Mouse (Mus musculus) forebrain, embryonic 16.5 days (tissue): ENCODE results near the gene Samd5. TPM values are rescaled to one million over a fixed set of nuclear protein-coding genes. Genes with fewer than 3 reads are reported as not detected.

Source experiments
- ATAC-seq: fragments of 200-750 bp; cut with Nextera tagmentation; 2 replicates; pipeline ENCODE4 v1.8.0; 2017; ENCODE audit warnings: mild to moderate bottlenecking, moderate library complexity
- H3K27ac ChIP-seq: fragments of 300-500 bp; sonication (generic); 2 replicates; pipeline ENCODE4 v1.5.1; 2014; ENCODE audit warnings: low read length, control low read depth
- H3K27me3 ChIP-seq: fragments of 300-500 bp; sonication (generic); replicated peaks from 2 replicates; pipeline ENCODE4 v1.6.1; 2014; ENCODE audit warnings: low read length; ENCODE audit not compliant: control insufficient read depth, insufficient read depth
- H3K36me3 ChIP-seq: fragments of 300-500 bp; sonication (generic); 2 replicates; pipeline ENCODE4 v1.6.1; 2014; ENCODE audit not compliant: control insufficient read depth, insufficient read depth
- H3K4me1 ChIP-seq: fragments of 300-500 bp; sonication (generic); replicated peaks from 2 replicates; pipeline ENCODE4 v1.6.1; 2014; ENCODE audit warnings: low read length; ENCODE audit not compliant: control insufficient read depth, insufficient read depth
- H3K4me2 ChIP-seq: fragments of 300-500 bp; sonication (generic); 2 replicates; pipeline ENCODE4 v1.6.1; 2014; ENCODE audit warnings: mild to moderate bottlenecking, low read length, control low read depth
- H3K4me3 ChIP-seq: fragments of 300-500 bp; sonication (generic); replicated peaks from 2 replicates; pipeline ENCODE4 v1.5.1; 2014; ENCODE audit warnings: mild to moderate bottlenecking, low read length, control low read depth
- H3K9ac ChIP-seq: fragments of 300-500 bp; sonication (generic); replicated peaks from 2 replicates; pipeline ENCODE4 v1.6.1; 2014; ENCODE audit warnings: low read depth, low read length, control low read depth
- H3K9me3 ChIP-seq: fragments of 300-500 bp; sonication (generic); 2 replicates; pipeline ENCODE4 v1.6.1; 2016; ENCODE audit warnings: low read length; ENCODE audit not compliant: control insufficient read depth
- WGBS: fragments of 180-500 bp; shearing (Covaris S2); extraction: QIAGEN DNeasy Blood & Tissue Kit; methylation state at CpG from one replicate; pipeline ENCODE4 v1.1.7; 2014; 5-methylcytosine and 5-hydroxymethylcytosine counted together
- polyA plus RNA-seq: library from polyadenylated mRNA; unstranded; fragments of >200 nt; fragmentation: Nextera tagmentation; extraction: Ambion mirVana; gene quantifications from 2 replicates; pipeline ENCODE4 v1.2.1, GENCODE M21; 2015

Gene Samd5
- polyA plus RNA-seq, 1 experiment from 2014 or later: 4.1 TPM

DNA sequence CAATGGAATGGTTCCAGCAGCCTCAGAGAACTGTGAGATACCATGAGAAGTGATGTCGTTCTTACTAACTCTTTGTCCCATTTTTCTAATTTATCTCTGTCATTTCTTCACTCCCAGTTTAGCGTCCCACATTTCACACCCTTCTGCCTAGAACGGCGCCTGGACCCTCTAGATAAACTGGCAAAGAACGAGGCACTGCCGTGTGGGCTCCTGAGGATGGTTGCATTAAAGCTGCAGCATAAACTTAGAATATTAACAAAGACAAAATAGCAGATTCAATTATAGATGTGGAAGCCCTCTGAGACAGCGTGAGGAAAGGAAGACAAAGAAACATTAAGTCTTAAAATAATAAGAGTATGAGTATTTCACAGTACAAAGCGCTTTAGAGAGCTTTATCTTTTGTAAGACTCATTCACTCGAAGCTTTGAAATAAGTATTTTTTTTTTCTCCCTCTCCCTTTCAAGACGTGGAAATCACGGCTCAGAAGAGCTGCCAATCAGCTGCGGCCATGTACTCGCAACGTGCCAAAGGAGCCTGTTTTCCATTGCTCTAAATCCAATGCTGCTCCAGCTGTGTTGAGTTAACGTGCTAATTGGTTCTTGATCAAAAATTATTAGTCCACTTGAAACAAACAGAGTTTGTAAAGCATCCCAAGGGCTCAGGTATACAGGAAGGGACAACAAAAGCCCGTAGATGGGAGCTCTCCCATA lies 19.1 kb upstream of the Samd5 start:
- peaks cover 6% of the 10 kb centered on the region; the same call in 1 of the 2 replicates for H3K4me1 ChIP-seq
- no peaks in the 10 kb centered on the region for H3K36me3 ChIP-seq
- WGBS: 16% methylated on average over 16 of the region's 16 CpGs
- H3K9me3 ChIP-seq: no peaks in the 10 kb centered on the region
- H3K4me2 ChIP-seq: peak overlapping the region; percentile 39
- no peaks in the 10 kb centered on the region for H3K27me3 ChIP-seq
- 0 out of 2 replicates have a peak overlapping the region, but pooled peaks have one; percentile 1 for H3K4me3 ChIP-seq
- no peak overlapping the region for H3K9ac ChIP-seq
- peak; percentile 83 for ATAC-seq
- H3K27ac ChIP-seq: no peak overlapping the region

- no peaks in the 10 kb centered on the region for H3K36me3 ChIP-seq
- no peak overlapping the region for H3K27ac ChIP-seq
- H3K9me3 ChIP-seq: no peaks in the 10 kb centered on the region
- 93% methylated on average over 6 of the region's 6 CpGs for WGBS
- peaks cover 10% of the 10 kb centered on the region for H3K27me3 ChIP-seq
- H3K4me3 ChIP-seq: no peak overlapping the region
- no peak overlapping the region for H3K4me2 ChIP-seq
- no peak for ATAC-seq
- no peak overlapping the region for H3K9ac ChIP-seq
- peaks cover 12% of the 10 kb centered on the region for H3K4me1 ChIP-seq
Observed at GRCm38 (mm10) chr10:9680928-9681327, 5.9 kb upstream of the Samd5 start.

DNA sequence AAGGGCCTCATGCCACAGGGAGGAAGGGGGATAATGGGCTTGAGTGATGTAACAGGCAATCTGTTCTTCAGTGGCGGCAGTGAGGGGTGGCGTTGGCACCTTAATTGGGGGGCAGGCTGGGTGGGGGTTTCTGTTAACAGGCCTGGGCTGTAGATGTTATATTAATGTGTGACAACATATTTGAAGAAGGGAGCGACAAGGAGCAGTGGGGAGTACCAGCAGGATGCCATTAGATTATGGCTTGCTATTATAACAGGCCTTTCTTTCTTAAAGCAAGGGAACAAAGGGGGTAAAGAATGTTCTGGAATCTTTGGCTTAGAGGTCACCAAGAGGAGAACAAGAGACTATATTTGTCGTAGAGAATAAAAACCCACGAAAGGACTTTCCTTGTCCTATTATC lies 4.9 kb upstream of the Samd5 start:
- Histone ChIP-seq H3K27me3 (peaks cover 10% of the 10 kb centered on the region), H3K36me3 (no peaks in the 10 kb centered on the region), H3K4me2 (no peak overlapping the region), H3K4me3 (no peak overlapping the region), H3K9me3 (no peaks in the 10 kb centered on the region), H3K27ac (no peak overlapping the region), H3K4me1 (peaks cover 19% of the 10 kb centered on the region), H3K9ac (no peak overlapping the region)
- WGBS: 15% methylated on average over 5 of the region's 5 CpGs
- ATAC-seq: peak; percentile 14; the same call in 1 of the 2 replicates

GRCm38 (mm10) chr10:9678071-9678470 lies 3.1 kb upstream of the Samd5 start:
- Histone ChIP-seq H3K9ac (no peak overlapping the region), H3K4me2 (no peak overlapping the region), H3K9me3 (no peaks in the 10 kb centered on the region), H3K27me3 (peaks cover 10% of the 10 kb centered on the region), H3K4me3 (no peak overlapping the region), H3K27ac (no peak overlapping the region), H3K36me3 (no peaks in the 10 kb centered on the region), H3K4me1 (peaks cover 28% of the 10 kb centered on the region)
- no peak for ATAC-seq
- WGBS: 16% methylated on average over 5 of the region's 5 CpGs

DNA sequence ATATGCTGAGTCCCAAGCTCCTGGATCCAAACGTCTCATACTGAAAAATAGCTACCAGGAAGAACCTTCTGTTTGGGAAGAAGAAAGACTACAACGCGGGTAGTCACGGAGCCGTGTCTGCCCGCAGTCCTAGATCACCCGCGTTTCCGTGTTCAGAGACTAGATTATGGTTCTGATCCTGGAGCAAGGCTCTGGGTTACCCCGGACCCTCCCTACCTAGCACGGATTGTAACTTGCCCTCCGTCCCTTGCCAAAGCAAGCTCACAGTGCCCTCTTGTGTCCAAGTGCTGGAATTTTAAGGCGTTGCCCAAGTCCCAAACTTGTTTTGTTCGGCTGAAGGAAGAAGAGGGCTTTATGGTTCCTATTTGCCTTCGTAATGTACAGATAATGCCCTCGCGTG lies 1.9 kb upstream of the Samd5 start:
- H3K27me3 ChIP-seq: peaks cover 10% of the 10 kb centered on the region
- ATAC-seq: peak; percentile 69
- H3K9ac ChIP-seq: no peak overlapping the region
- no peaks in the 10 kb centered on the region for H3K9me3 ChIP-seq
- H3K4me2 ChIP-seq: peak overlapping the region; percentile 47
- no peaks in the 10 kb centered on the region for H3K36me3 ChIP-seq
- peaks cover 28% of the 10 kb centered on the region for H3K4me1 ChIP-seq
- peak overlapping the region; percentile 28 for H3K4me3 ChIP-seq
- no peak overlapping the region for H3K27ac ChIP-seq
- WGBS: under 1% methylated on average over 17 of the region's 17 CpGs

DNA sequence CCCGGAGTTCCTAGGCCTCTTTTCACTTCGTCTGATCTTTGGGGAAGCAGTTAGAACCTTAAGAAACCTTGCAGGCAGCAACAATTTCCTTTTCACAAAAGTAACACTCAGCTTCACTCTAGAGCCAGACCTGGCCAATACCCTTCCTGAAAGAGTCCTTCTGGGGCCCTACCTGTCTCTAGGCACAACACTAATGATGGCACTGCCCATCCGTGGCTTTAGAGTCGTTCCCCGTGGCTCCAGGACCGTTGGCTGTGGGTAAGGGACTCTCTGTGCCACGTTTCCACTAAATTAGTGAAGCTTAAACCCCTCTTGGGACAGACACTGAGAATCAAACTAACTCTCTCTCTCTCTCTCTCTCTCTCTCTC lies 1.4 kb upstream of the Samd5 start:
- no peak for ATAC-seq
- 7% methylated on average over 7 of the region's 7 CpGs for WGBS
- H3K4me1 ChIP-seq: peaks cover 28% of the 10 kb centered on the region
- H3K4me2 ChIP-seq: no peak overlapping the region
- peaks cover 10% of the 10 kb centered on the region for H3K27me3 ChIP-seq
- H3K9ac ChIP-seq: no peak overlapping the region
- H3K36me3 ChIP-seq: no peaks in the 10 kb centered on the region
- H3K9me3 ChIP-seq: no peaks in the 10 kb centered on the region
- H3K27ac ChIP-seq: no peak overlapping the region
- H3K4me3 ChIP-seq: no peak overlapping the region

DNA sequence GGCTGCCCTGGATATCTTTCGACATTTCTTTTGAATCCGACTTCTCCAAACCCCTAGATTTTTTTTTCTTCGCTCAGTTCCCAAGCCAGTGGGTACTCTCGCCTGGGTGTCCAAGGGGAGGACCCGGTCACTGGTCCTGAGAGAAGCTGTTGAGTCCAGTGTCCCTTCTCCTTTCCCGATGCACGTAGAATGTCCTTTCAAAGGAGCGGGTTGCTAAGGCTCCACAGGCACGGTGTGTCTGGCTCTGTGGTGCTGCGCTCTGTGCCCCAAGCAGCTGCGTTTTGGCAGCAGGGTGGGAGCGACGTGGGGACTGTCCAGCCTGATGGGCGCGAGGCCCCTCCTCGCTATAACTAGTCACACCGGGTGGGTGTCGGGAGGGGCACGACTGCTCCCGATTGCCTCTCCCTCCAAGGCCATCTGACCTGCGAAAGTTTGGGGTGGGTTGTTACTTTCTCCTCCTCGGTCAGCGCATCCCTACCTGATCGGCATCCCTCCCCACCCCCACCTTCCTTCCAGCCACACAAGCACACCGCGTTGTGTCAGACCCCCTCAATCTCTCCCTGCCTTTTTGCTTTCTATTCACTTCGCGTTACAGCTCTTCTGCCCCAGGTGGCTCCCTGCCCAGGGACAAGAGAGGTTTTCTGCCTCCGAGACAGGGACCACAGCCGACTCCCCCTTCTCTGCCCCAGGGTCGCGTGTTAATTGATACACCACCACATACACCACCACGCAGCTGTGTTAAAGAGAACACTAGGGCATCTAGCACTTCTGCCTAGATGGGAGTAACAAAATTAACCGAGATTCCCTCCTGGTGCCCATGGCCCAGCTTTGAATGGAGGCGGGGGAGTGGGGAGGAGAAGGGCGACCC lies 776 bp upstream of the Samd5 start:
- H3K9ac ChIP-seq: peak overlapping the region; percentile 69
- WGBS: 5% methylated on average over 36 of the region's 36 CpGs
- peaks cover 28% of the 10 kb centered on the region for H3K4me1 ChIP-seq
- no peaks in the 10 kb centered on the region for H3K36me3 ChIP-seq
- H3K9me3 ChIP-seq: no peaks in the 10 kb centered on the region
- peak overlapping the region; percentile 71 for H3K4me3 ChIP-seq
- no peak overlapping the region; the same call in 1 of the 2 replicates for H3K27ac ChIP-seq
- H3K27me3 ChIP-seq: peaks cover 10% of the 10 kb centered on the region
- peak overlapping the region; percentile 96 for H3K4me2 ChIP-seq
- ATAC-seq: peak; percentile 9; the same call in 1 of the 2 replicates

DNA sequence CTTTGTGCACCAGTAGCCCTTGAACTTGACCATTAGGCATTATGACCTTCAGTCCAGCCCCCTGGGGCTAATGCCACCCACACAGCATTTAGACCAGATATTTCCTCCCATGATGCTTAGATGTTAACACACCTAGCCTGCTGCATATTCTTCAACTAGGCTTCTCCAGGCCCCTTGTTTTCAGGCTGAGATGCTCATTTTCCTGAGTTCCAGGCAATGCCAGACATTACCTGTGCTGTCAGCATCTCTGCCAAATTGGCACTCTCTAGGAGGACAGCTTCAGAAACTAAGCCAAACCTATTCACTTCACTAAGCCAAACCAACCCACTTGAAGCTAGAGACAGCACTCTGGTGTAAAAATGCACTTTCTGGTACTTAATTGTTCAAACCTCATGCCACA lies 1.7 kb downstream of the Samd5 start:
- Histone ChIP-seq H3K9ac (no peak overlapping the region), H3K27me3 (peaks cover 10% of the 10 kb centered on the region), H3K4me1 (peaks cover 25% of the 10 kb centered on the region), H3K9me3 (no peaks in the 10 kb centered on the region), H3K4me3 (peak overlapping the region; percentile 71), H3K27ac (no peak overlapping the region), H3K36me3 (no peaks in the 10 kb centered on the region), H3K4me2 (peak overlapping the region; percentile 96)
- no peak for ATAC-seq

- no peak overlapping the region for H3K4me3 ChIP-seq
- H3K9ac ChIP-seq: no peak overlapping the region
- 90% methylated on average over 5 of the region's 5 CpGs for WGBS
- no peaks in the 10 kb centered on the region for H3K36me3 ChIP-seq
- no peak for ATAC-seq
- H3K27ac ChIP-seq: no peak overlapping the region
- H3K4me1 ChIP-seq: peaks cover 21% of the 10 kb centered on the region
- H3K9me3 ChIP-seq: no peaks in the 10 kb centered on the region
- H3K27me3 ChIP-seq: peaks cover 7% of the 10 kb centered on the region
- peak overlapping the region; percentile 96 for H3K4me2 ChIP-seq
Observed at GRCm38 (mm10) chr10:9672751-9673150, 2.3 kb downstream of the Samd5 start.
